Comparison of ENCODE assay signal across 12 mouse cellular contexts in the genomic region with DNA sequence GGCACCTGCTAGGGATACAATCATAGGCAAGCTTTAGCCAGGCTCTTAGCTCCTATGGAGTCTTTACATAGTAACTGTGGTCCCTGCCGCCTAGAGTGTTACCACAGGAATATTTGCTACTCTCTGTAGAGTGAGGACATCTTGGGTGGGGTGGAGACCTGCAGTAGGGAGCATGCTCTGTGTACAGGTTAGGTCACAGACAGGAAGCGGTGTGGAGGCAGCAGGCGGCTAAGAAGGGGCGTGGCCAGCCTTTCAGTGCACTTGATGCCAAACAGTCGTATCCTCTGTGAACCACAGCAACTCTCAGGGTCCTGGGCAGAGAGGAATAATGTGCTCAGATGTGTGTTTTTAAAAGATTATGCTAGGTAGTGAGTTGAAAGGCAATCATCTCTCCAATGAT. TPM values are rescaled to one million over a fixed set of nuclear protein-coding genes. Genes with fewer than 3 reads are reported as not detected.
DNase-seq lines count a peak whose midpoint lies in the region; ATAC-seq lines count a peak whose summit lies in the region.
"Had no signal": no experiment of that assay in that cellular context is flagged by ENCODE, and none has a peak within 500 bp of the region (broad histone marks: within the 10 kb centered on the region; RNA-seq: fewer than 3 reads in every experiment).

No protein-coding gene starts in this region.

- 35% methylated on average over 5 of the region's 5 CpGs for WGBS in heart, embryonic 16.5 days
- 43% methylated on average over 5 of the region's 5 CpGs for WGBS in midbrain, embryonic 16.5 days

- no peaks in the 10 kb centered on the region for H3K9me3 ChIP-seq in heart, embryonic 16.5 days (replicated peaks; ENCODE audit: control insufficient read depth, low read length)
- no peaks in the 10 kb centered on the region for H3K9me3 ChIP-seq in megakaryocyte, embryonic 14.5 days
- H3K9me3 ChIP-seq in midbrain, embryonic 16.5 days (replicated peaks; ENCODE audit: control insufficient read depth, low read length, poor library complexity, severe bottlenecking) = no peaks in the 10 kb centered on the region

- H3K27me3 ChIP-seq in heart, embryonic 16.5 days (ENCODE audit: control insufficient read depth, insufficient read depth, low read length) = no peaks in the 10 kb centered on the region
- no peaks in the 10 kb centered on the region for H3K27me3 ChIP-seq in megakaryocyte, embryonic 14.5 days (replicated peaks)
- no peaks in the 10 kb centered on the region for H3K27me3 ChIP-seq in midbrain, embryonic 16.5 days (ENCODE audit: control insufficient read depth, insufficient read depth, low read depth, low read length)

- peak; percentile 67 for ATAC-seq in heart, embryonic 16.5 days (replicated peaks; ENCODE audit: extremely low read depth, insufficient read depth, low FRiP score)
- ATAC-seq in midbrain, embryonic 16.5 days = no peak

- intact Hi-C loops in heart, postnatal 25 days (cut with DNase I) = loop anchor here (2.0 kb wide), 1 partner anchor 113 kb away; no protein-coding TSS in a partner anchor

- no peak overlapping the region; the same call in 1 of the 2 replicates for H3K27ac ChIP-seq in heart, embryonic 16.5 days (ENCODE audit: low read length)
- H3K27ac ChIP-seq in midbrain, embryonic 16.5 days (ENCODE audit: low read length) = no peak overlapping the region
- H3K27ac ChIP-seq: heart, adult 2 months had no signal

- H3K36me3 ChIP-seq in heart, embryonic 16.5 days (ENCODE audit: control insufficient read depth, insufficient read depth) = no peaks in the 10 kb centered on the region
- H3K36me3 ChIP-seq in megakaryocyte, embryonic 14.5 days (replicated peaks; ENCODE audit: low read length) = no peaks in the 10 kb centered on the region
- H3K36me3 ChIP-seq in midbrain, embryonic 16.5 days (ENCODE audit: control insufficient read depth, insufficient read depth, low read length) = no peaks in the 10 kb centered on the region

- H3K9ac ChIP-seq in heart, embryonic 16.5 days (ENCODE audit: low read length) = no peak overlapping the region
- no peak overlapping the region for H3K9ac ChIP-seq in midbrain, embryonic 16.5 days (ENCODE audit: low read depth, low read length)

- DNase-seq in heart, adult 18-20 months = no peak
- peak; percentile 55 for DNase-seq in c-Kit-positive CD71-negative TER-119-negative erythroid progenitor cells, embryonic 14.5 days (ENCODE audit: low read depth)
- peak; percentile 93 for DNase-seq in thymus, postnatal 0 days (ENCODE audit: low spot score)
- DNase-seq in urinary bladder, postnatal 4 days (ENCODE audit: low spot score in 2 of 2) = no peak
- DNase-seq in heart, postnatal 25 days (ENCODE audit: low spot score) = no peak
- DNase-seq: cerebellum, postnatal 25 days; kidney, adult 8-10 months had no signal

- H3K4me1 ChIP-seq in heart, embryonic 16.5 days (ENCODE audit: control insufficient read depth, insufficient read depth, low read length) = peaks cover 11% of the 10 kb centered on the region
- H3K4me1 ChIP-seq in megakaryocyte, embryonic 14.5 days = peaks cover 27% of the 10 kb centered on the region
- H3K4me1 ChIP-seq in midbrain, embryonic 16.5 days (ENCODE audit: control insufficient read depth, insufficient read depth, low read length) = no peaks in the 10 kb centered on the region; the same call in 1 of the 2 replicates

- no peak overlapping the region for H3K4me2 ChIP-seq in heart, embryonic 16.5 days (ENCODE audit: low read depth, low read length)
- H3K4me2 ChIP-seq in midbrain, embryonic 16.5 days (ENCODE audit: low read length) = no peak overlapping the region

- no peak overlapping the region for H3K4me3 ChIP-seq in heart, embryonic 16.5 days (ENCODE audit: low read length)
- peak overlapping the region; percentile 81 for H3K4me3 ChIP-seq in megakaryocyte, embryonic 14.5 days (replicated peaks)
- no peak overlapping the region for H3K4me3 ChIP-seq in midbrain, embryonic 16.5 days (ENCODE audit: low read depth, low read length)
- H3K4me3 ChIP-seq: heart, adult 2 months had no signal

RNA-seq across cellular contexts. Expression of gene Gm12216, which starts 7.3 kb away (rescaled TPM):
- polyA plus RNA-seq in heart, embryonic 16.5 days (2015; fragmentation: Nextera tagmentation; extraction: Ambion mirVana) = 1.4 and 2.7 TPM in 2 replicates
- total RNA-seq in heart, adult 18-20 months (2021) = 1 to 10 TPM; 2.5 to 2.6 TPM
- not detected in 2 replicates for polyA plus RNA-seq in megakaryocyte, embryonic 14.5 days (2012; ENCODE audit: insufficient read depth, low replicate concordance)
- 24.2 and 25.5 TPM in 2 replicates for polyA plus RNA-seq in thymus, postnatal 0 days (2015; fragmentation: Nextera tagmentation; extraction: Ambion mirVana)
- 1 to 10 TPM; 1.3 to 1.7 TPM for total RNA-seq in heart, postnatal 25 days (2021)
- polyA plus RNA-seq in midbrain, embryonic 16.5 days (2015; fragmentation: Nextera tagmentation; extraction: Ambion mirVana) = 0.31 and 0.39 TPM in 2 replicates
- polyA plus RNA-seq: limb, embryonic 11.5 days had no signal

RNA-seq across cellular contexts. Expression of gene Slc22a5, which starts 39.7 kb away (rescaled TPM):
- 9.0 and 10.6 TPM in 2 replicates for polyA plus RNA-seq in heart, embryonic 16.5 days (2015; fragmentation: Nextera tagmentation; extraction: Ambion mirVana)
- 10 to 100 TPM; 18.8 to 22.7 TPM for total RNA-seq in heart, adult 18-20 months (2021)
- 2.7 and 4.7 TPM in 2 replicates for polyA plus RNA-seq in megakaryocyte, embryonic 14.5 days (2012; ENCODE audit: insufficient read depth, low replicate concordance)
- 12.6 and 12.8 TPM in 2 replicates for polyA plus RNA-seq in thymus, postnatal 0 days (2015; fragmentation: Nextera tagmentation; extraction: Ambion mirVana)
- total RNA-seq in heart, postnatal 25 days (2021) = 10 to 100 TPM; 21.9 to 25.9 TPM
- polyA plus RNA-seq in midbrain, embryonic 16.5 days (2015; fragmentation: Nextera tagmentation; extraction: Ambion mirVana) = 10.1 and 11.0 TPM in 2 replicates

Comparison
In these comparisons a context has a peak if more than half of its experiments do, and no peak if none do; other contexts are left out.
1. DNase-seq: peak in c-Kit-positive CD71-negative TER-119-negative erythroid progenitor cells, embryonic 14.5 days (single experiment) and thymus, postnatal 0 days (single experiment); none in heart, adult 18-20 months (0 of 2), urinary bladder, postnatal 4 days (0 of 2) and heart, postnatal 25 days (single experiment).